Mouse (Mus musculus): Measurements from ENCODE around the gene Odf3l1. TPM values are rescaled to one million over a fixed set of nuclear protein-coding genes. Genes with fewer than 3 reads are reported as not detected.

Odf3l1 gene
- polyA plus RNA-seq, 1 experiment, result 304 TPM

- Histone ChIP-seq H3K27me3 (ENCODE audit: control insufficient read depth, insufficient read depth, low read length) (no peaks in the 10 kb centered on the region), H3K36me3 (ENCODE audit: control insufficient read depth, insufficient read depth, low read length) (no peaks in the 10 kb centered on the region), H3K4me3 (ENCODE audit: control insufficient read depth, low read depth, low read length) (peak within 1 kb of the TSS; percentile 5; the same call in 1 of the 2 replicates), H3K27ac (ENCODE audit: control insufficient read depth, insufficient read depth, low read depth, low read length) (peak within 1 kb of the TSS; percentile 8; the same call in 1 of the 2 replicates), H3K4me1 (ENCODE audit: control insufficient read depth, insufficient read depth, low read length) (peaks cover 4% of the 10 kb centered on the region; the same call in 1 of the 2 replicates)
- TF ChIP-seq CTCF (IDR thresholded peaks at IDR 0.05; ENCODE audit: control insufficient read depth, insufficient read depth, insufficient replicate concordance, low read depth, low read length) (no peak), POLR2A (IDR thresholded peaks at IDR 0.05; ENCODE audit: control insufficient read depth, low read depth, low read length) (0 out of 2 replicates have a peak, but pooled peaks have one; percentile 28)
Measured at GRCm38 (mm10) chr9:56864832-56865231, 353 bp upstream of the Odf3l1 start, which contains the start of gene Cspg4. Gene Cspg4 (plus strand): TSS chr9:56865033.

GRCm38 (mm10) chr9:56862863-56863262 is 1.6 kb downstream of the Odf3l1 start:
- no peaks in the 10 kb centered on the region for H3K27me3 ChIP-seq (ENCODE audit: control insufficient read depth, insufficient read depth, low read length)
- TF ChIP-seq POLR2A (IDR thresholded peaks at IDR 0.05; ENCODE audit: control insufficient read depth, low read depth, low read length), result no peak
- TF ChIP-seq CTCF (IDR thresholded peaks at IDR 0.05; ENCODE audit: control insufficient read depth, insufficient read depth, insufficient replicate concordance, low read depth, low read length), result no peak
- peaks cover 4% of the 10 kb centered on the region; the same call in 1 of the 2 replicates for H3K4me1 ChIP-seq (ENCODE audit: control insufficient read depth, insufficient read depth, low read length)
- H3K4me3 ChIP-seq (ENCODE audit: control insufficient read depth, low read depth, low read length), result no peak overlapping the region
- no peak overlapping the region for H3K27ac ChIP-seq (ENCODE audit: control insufficient read depth, insufficient read depth, low read depth, low read length)
- H3K36me3 ChIP-seq (ENCODE audit: control insufficient read depth, insufficient read depth, low read length), result no peaks in the 10 kb centered on the region

- TF ChIP-seq POLR2A (IDR thresholded peaks at IDR 0.05; ENCODE audit: control insufficient read depth, low read depth, low read length), result no peak
- TF ChIP-seq CTCF (IDR thresholded peaks at IDR 0.05; ENCODE audit: control insufficient read depth, insufficient read depth, insufficient replicate concordance, low read depth, low read length), result no peak
- Histone ChIP-seq H3K4me3 (ENCODE audit: control insufficient read depth, low read depth, low read length) (no peak overlapping the region), H3K4me1 (ENCODE audit: control insufficient read depth, insufficient read depth, low read length) (peaks cover 4% of the 10 kb centered on the region; the same call in 1 of the 2 replicates), H3K27ac (ENCODE audit: control insufficient read depth, insufficient read depth, low read depth, low read length) (no peak overlapping the region), H3K27me3 (ENCODE audit: control insufficient read depth, insufficient read depth, low read length) (no peaks in the 10 kb centered on the region), H3K36me3 (ENCODE audit: control insufficient read depth, insufficient read depth, low read length) (no peaks in the 10 kb centered on the region)
Measured at GRCm38 (mm10) chr9:56860486-56861269, 3.8 kb downstream of the Odf3l1 start.

GRCm38 (mm10) chr9:56860035-56860434 is 4.4 kb downstream of the Odf3l1 start:
- H3K27ac ChIP-seq (ENCODE audit: control insufficient read depth, insufficient read depth, low read depth, low read length), result no peak overlapping the region
- no peak overlapping the region for H3K4me3 ChIP-seq (ENCODE audit: control insufficient read depth, low read depth, low read length)
- H3K4me1 ChIP-seq (ENCODE audit: control insufficient read depth, insufficient read depth, low read length), result peaks cover 4% of the 10 kb centered on the region; the same call in 1 of the 2 replicates
- H3K27me3 ChIP-seq (ENCODE audit: control insufficient read depth, insufficient read depth, low read length), result no peaks in the 10 kb centered on the region
- TF ChIP-seq CTCF (IDR thresholded peaks at IDR 0.05; ENCODE audit: control insufficient read depth, insufficient read depth, insufficient replicate concordance, low read depth, low read length) (no peak), POLR2A (IDR thresholded peaks at IDR 0.05; ENCODE audit: control insufficient read depth, low read depth, low read length) (no peak)
- no peaks in the 10 kb centered on the region for H3K36me3 ChIP-seq (ENCODE audit: control insufficient read depth, insufficient read depth, low read length)

- Histone ChIP-seq H3K4me1 (ENCODE audit: control insufficient read depth, insufficient read depth, low read length) (no peaks in the 10 kb centered on the region; the same call in 1 of the 2 replicates), H3K27ac (ENCODE audit: control insufficient read depth, insufficient read depth, low read depth, low read length) (no peak overlapping the region), H3K27me3 (ENCODE audit: control insufficient read depth, insufficient read depth, low read length) (no peaks in the 10 kb centered on the region), H3K4me3 (ENCODE audit: control insufficient read depth, low read depth, low read length) (no peak overlapping the region), H3K36me3 (ENCODE audit: control insufficient read depth, insufficient read depth, low read length) (no peaks in the 10 kb centered on the region)
- no peak for TF ChIP-seq POLR2A (IDR thresholded peaks at IDR 0.05; ENCODE audit: control insufficient read depth, low read depth, low read length)
- TF ChIP-seq CTCF (IDR thresholded peaks at IDR 0.05; ENCODE audit: control insufficient read depth, insufficient read depth, insufficient replicate concordance, low read depth, low read length), result no peak
Measured at GRCm38 (mm10) chr9:56857463-56857862, 7.0 kb downstream of the Odf3l1 start.

GRCm38 (mm10) chr9:56851778-56852177 is 12.7 kb downstream of the Odf3l1 start:
- H3K36me3 ChIP-seq (ENCODE audit: control insufficient read depth, insufficient read depth, low read length), result no peaks in the 10 kb centered on the region
- no peak overlapping the region for H3K27ac ChIP-seq (ENCODE audit: control insufficient read depth, insufficient read depth, low read depth, low read length)
- peaks cover 6% of the 10 kb centered on the region for H3K4me1 ChIP-seq (ENCODE audit: control insufficient read depth, insufficient read depth, low read length)
- peak; percentile 64; the same call in 1 of the 2 replicates for TF ChIP-seq POLR2A (IDR thresholded peaks at IDR 0.05; ENCODE audit: control insufficient read depth, low read depth, low read length)
- no peak for TF ChIP-seq CTCF (IDR thresholded peaks at IDR 0.05; ENCODE audit: control insufficient read depth, insufficient read depth, insufficient replicate concordance, low read depth, low read length)
- peak overlapping the region; percentile 85 for H3K4me3 ChIP-seq (ENCODE audit: control insufficient read depth, low read depth, low read length)
- no peaks in the 10 kb centered on the region for H3K27me3 ChIP-seq (ENCODE audit: control insufficient read depth, insufficient read depth, low read length)

- Histone ChIP-seq H3K4me1 (ENCODE audit: control insufficient read depth, insufficient read depth, low read length) (peaks cover 6% of the 10 kb centered on the region), H3K27ac (ENCODE audit: control insufficient read depth, insufficient read depth, low read depth, low read length) (no peak overlapping the region), H3K4me3 (ENCODE audit: control insufficient read depth, low read depth, low read length) (peak overlapping the region; percentile 85), H3K36me3 (ENCODE audit: control insufficient read depth, insufficient read depth, low read length) (no peaks in the 10 kb centered on the region), H3K27me3 (ENCODE audit: control insufficient read depth, insufficient read depth, low read length) (no peaks in the 10 kb centered on the region)
- TF ChIP-seq POLR2A (IDR thresholded peaks at IDR 0.05; ENCODE audit: control insufficient read depth, low read depth, low read length), result no peak
- no peak for TF ChIP-seq CTCF (IDR thresholded peaks at IDR 0.05; ENCODE audit: control insufficient read depth, insufficient read depth, insufficient replicate concordance, low read depth, low read length)
Measured at GRCm38 (mm10) chr9:56850905-56851252, 13.6 kb downstream of the Odf3l1 start.
